Mouse (Mus musculus) urinary bladder, adult 2 months (tissue): ENCODE results near the gene Npy4r. TPM values are rescaled to one million over a fixed set of nuclear protein-coding genes. Genes with fewer than 3 reads are reported as not detected.

Source experiments
- DNase-seq: peaks from one replicate; pipeline ENCODE4 v3.0.0; 2022; ENCODE audit warnings: low spot score
- polyA plus RNA-seq: library from polyadenylated mRNA; depleted of rRNA; stranded (reverse); fragments of >200 nt; gene quantifications from 2 replicates; pipeline ENCODE4 v1.2.3, GENCODE M21; 2012; rRNA removed

Npy4r gene
- polyA plus RNA-seq = 25.1 and 34.7 TPM in 2 replicates

- DNase-seq = peak; percentile 56
These were observed at the start of gene Npy4r for GRCm38 (mm10) chr14:34152342-34152741. Npy4r (minus strand) TSS chr14:34152489.

GRCm38 (mm10) chr14:34201231-34202035, 49.1 kb upstream of the Npy4r start, which contains the start of gene Gprin2:
Gprin2 (minus strand) TSS chr14:34201653.
- no peak for DNase-seq

GRCm38 (mm10) chr14:34200738-34201230, 48.5 kb upstream of the Npy4r start:
- DNase-seq = no peak

- DNase-seq = no peak
These were observed 44.4 kb upstream of the Npy4r start for GRCm38 (mm10) chr14:34196706-34197105.

- no peak for DNase-seq
These were observed 43.2 kb upstream of the Npy4r start for GRCm38 (mm10) chr14:34195466-34195865.

- DNase-seq = no peak
These were observed 41.6 kb upstream of the Npy4r start for GRCm38 (mm10) chr14:34193879-34194278.

GRCm38 (mm10) chr14:34190361-34190760, 38.1 kb upstream of the Npy4r start:
- DNase-seq = no peak

GRCm38 (mm10) chr14:34188629-34189028, 36.3 kb upstream of the Npy4r start:
- no peak for DNase-seq

GRCm38 (mm10) chr14:34183101-34183500, 30.8 kb upstream of the Npy4r start:
- no peak for DNase-seq

- DNase-seq = no peak
These were observed 27.1 kb upstream of the Npy4r start for GRCm38 (mm10) chr14:34179351-34179750.

- DNase-seq = no peak
These were observed 18.8 kb upstream of the Npy4r start for GRCm38 (mm10) chr14:34171107-34171506.

GRCm38 (mm10) chr14:34155752-34156151, 3.5 kb upstream of the Npy4r start:
- DNase-seq = no peak

- DNase-seq = no peak
These were observed 2.5 kb upstream of the Npy4r start for GRCm38 (mm10) chr14:34154601-34155337.

- DNase-seq = no peak
These were observed 9.4 kb downstream of the Npy4r start for GRCm38 (mm10) chr14:34142915-34143314.

- no peak for DNase-seq
These were observed 10.0 kb downstream of the Npy4r start for GRCm38 (mm10) chr14:34142316-34142715.

GRCm38 (mm10) chr14:34139671-34140664, 12.3 kb downstream of the Npy4r start:
- peak; percentile 4 for DNase-seq

GRCm38 (mm10) chr14:34135391-34135790, 16.9 kb downstream of the Npy4r start:
- DNase-seq = no peak

- DNase-seq = no peak
These were observed 21.1 kb downstream of the Npy4r start for GRCm38 (mm10) chr14:34131216-34131615.

- no peak for DNase-seq
These were observed 30.6 kb downstream of the Npy4r start for GRCm38 (mm10) chr14:34121691-34122090.

GRCm38 (mm10) chr14:34120923-34121351, 31.4 kb downstream of the Npy4r start:
- no peak for DNase-seq
